Mouse (Mus musculus) stomach, postnatal 0 days (tissue): Measurements from ENCODE around the gene Pnkd.

ENCODE experiments used
- CTCF ChIP-seq: IDR thresholded peaks from 2 replicates; pipeline ENCODE4 v1.5.1; 2016; ENCODE audit warnings: antibody characterized with exemption, low read depth, mild to moderate bottlenecking, moderate library complexity
- EP300 ChIP-seq: optimal IDR thresholded peaks from 2 replicates; pipeline ENCODE3; 2016; ENCODE audit warnings: antibody characterized with exemption

DNA sequence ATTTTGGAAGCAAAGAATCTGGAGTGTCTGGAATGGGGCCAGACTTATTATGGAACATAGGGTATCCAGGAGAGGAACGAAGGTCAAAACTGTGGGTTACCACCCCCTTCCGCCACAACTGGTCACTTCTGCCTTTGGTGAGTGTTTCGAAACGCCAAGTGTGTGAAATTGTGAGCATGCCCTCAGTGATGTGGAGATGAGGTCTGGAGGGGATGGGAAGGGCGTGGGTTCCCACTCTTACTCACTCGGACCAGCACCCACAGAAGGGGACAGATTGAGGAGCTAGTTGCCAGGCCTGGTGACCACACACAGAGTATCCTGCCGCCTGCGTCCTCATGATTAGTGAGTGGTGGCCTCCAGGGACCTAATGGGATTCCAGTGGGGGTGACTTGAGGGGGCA is 90.2 kb downstream of the Pnkd start, which contains the start of gene Slc11a1:
- TF ChIP-seq EP300, result no peak
- no peak for TF ChIP-seq CTCF
